Mouse (Mus musculus): ENCODE measurements at regions not wholly inside any gene's neighbourhood (a gene's known extent, or its start where the extent isn't known, plus 50 kb on each side); places are given as distances from the start of the nearest gene placed in this dataset.
A peak's percentile ranks its signal among the peaks of the same experiment; 100 is the strongest.

DNA sequence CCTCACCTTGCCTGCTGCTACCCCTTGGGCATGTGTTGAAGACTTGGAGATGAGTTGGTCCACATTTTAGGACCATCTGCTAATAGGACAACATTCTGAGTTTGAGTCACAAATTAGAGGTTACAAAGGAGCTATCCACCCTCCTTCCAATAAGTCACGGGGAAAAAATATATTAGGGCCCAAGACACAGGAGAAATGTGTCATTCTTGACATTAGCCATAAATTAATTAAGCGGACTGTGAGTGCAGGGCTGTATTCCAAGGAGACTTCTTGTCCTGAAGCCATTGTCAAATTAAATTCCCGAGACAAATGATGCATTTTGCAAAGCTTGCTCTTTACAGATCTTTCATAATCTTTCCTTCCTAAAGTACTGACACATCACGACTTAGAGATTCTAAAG lies 79.2 kb downstream of the 1700020N01Rik start:
- ATAC-seq (ENCODE audit: low TSS enrichment), result no peak

DNA sequence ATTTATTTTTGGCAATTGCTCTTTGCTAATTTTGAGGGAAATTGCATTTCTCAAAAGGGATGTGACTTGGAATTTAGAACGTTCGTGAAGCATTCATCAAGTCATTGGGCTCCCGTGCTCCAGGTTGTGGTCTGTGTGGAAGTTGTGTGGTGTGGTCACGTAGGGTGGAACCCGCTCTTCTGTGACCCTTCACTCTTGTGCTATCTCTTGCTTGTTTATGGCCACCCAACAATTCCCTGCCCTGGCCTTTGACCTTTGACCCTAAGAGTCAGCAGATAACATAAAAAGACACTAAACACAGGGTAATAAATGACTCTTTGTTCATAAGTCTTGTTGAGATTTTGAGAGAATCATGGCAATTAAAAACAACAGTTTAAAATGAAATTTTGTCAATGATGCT lies 79.7 kb downstream of the 1700020N01Rik start:
- no peak for ATAC-seq (ENCODE audit: low TSS enrichment)

DNA sequence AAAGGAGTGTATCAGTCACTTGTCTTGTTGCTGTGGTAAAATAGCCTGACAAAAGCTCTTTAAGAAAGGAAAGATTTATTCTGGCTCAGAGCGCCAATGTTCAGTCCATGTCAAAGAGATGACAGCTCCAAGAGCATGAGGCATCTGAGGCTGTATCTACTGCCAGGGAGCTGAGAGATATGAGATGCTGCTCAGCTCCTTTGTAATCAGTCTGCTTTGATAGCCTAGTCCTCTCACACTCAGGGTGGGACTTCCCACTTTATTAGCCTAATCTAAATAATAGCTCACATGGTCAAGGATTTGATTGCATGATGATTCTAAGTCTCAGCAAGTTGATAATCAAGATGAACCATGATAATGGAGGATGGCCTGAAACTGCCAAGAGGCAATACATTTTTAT lies 80.9 kb downstream of the 1700020N01Rik start:
- no peak for ATAC-seq (ENCODE audit: low TSS enrichment)

DNA sequence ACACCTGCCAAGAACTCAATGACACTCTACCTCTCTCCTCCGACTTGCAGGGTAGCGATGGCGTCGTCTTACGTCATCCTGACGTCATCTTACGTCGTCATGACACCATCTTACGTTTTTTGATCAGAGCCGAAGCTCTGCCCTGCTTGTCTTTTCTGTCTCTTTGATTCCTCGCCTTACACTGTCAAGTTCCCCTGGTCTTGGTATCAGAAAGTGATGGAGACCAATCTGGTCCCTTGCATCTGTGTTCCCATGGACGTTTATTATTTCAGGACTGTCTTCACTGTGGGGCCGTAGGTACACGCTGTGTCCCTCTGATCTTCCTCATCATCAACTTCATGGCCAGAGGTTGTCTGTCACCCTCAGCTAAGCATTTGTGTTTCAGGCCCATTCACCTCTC lies 82.8 kb downstream of the 1700020N01Rik start:
- ATAC-seq (ENCODE audit: low TSS enrichment), result no peak

DNA sequence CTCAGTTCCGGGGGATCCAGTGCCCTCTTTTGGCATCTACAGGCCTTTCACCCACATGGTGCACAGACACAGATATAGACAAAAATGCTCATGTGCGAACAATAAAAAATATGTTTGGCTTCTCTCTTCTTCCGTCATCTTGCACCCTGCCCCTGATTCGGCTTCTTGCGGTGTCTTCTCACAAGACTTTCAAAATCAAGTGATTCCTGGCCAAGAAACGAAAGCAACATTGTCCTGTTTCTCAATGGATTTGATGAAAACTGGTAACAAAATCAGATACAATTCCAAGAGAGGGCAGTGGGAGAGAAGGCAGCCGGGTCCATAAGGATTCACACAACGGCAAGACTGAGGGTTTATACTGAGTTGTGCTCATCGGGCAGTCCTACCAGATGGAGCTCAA lies 85.0 kb downstream of the 1700020N01Rik start:
- no peak for ATAC-seq (ENCODE audit: low TSS enrichment)

DNA sequence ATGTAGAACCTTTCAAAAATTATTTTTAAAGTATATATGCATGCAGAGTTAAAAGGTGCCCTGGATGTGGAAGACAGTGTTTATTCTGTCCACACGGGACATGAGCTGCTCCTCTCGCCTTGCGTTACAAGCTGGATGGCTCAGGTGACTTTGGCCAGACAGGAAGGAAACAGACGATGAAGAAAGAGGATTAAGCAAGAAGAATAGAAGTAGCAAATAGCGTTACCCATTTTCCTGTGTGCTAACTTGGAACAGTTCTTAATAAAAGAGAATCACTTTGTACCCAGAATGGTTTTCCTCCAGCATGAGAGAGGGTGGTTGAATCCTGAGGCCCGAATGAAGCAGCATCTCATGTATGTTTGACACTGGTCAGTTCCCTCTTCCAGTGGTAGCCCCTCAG lies 85.4 kb downstream of the 1700020N01Rik start:
- ATAC-seq (ENCODE audit: low TSS enrichment), result no peak

DNA sequence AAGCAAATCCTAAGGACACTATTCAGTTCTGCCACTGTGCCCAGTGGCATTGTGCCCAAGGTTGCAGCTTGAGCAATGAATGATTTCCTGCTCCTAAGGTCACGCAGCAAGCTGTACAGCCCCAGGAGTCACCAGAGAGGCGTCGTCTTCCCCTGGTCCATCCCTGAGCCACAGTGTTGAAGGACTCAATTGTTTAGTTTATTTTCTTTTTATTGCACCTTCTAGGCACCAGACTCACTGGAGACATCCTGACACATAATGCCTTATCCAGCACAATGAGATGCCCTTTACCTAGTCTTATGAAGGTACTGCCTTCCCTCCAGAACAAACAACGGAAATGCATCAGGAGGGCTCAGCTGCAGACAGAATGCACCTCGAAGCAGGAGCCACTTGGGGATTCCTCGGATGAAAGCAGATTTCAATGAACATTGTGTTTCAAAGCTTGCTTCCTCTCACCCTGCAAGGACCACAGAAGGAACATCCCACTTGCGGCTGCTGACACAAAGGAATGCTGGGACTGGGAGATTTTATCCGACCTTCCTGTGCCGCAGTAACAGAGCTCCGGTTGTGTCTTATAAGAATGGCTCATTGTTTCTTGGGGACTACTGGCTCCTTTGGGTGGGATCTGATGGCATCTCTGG lies 86.0 kb downstream of the 1700020N01Rik start:
- no peak for ATAC-seq (ENCODE audit: low TSS enrichment)

DNA sequence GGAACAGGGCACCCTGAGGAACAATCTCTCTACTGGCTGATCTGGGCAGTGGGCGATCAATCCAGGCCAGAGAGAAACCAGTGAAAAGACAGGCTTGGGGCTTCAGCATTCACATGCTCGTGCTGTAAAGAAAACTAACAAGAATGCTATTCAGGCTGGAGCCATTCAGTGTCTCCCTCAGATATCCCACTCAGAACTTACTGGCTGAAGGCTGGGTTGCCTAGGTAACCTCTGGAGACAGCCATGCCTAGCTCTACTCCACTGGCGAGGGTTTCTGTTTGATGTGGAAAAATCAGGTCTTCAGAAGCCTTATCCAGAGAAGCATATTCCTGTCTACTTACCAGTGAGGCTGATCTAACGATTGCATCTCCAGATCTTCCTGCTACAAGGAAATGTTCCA lies 87.8 kb downstream of the 1700020N01Rik start:
- peak; percentile 53 for ATAC-seq (ENCODE audit: low TSS enrichment)

DNA sequence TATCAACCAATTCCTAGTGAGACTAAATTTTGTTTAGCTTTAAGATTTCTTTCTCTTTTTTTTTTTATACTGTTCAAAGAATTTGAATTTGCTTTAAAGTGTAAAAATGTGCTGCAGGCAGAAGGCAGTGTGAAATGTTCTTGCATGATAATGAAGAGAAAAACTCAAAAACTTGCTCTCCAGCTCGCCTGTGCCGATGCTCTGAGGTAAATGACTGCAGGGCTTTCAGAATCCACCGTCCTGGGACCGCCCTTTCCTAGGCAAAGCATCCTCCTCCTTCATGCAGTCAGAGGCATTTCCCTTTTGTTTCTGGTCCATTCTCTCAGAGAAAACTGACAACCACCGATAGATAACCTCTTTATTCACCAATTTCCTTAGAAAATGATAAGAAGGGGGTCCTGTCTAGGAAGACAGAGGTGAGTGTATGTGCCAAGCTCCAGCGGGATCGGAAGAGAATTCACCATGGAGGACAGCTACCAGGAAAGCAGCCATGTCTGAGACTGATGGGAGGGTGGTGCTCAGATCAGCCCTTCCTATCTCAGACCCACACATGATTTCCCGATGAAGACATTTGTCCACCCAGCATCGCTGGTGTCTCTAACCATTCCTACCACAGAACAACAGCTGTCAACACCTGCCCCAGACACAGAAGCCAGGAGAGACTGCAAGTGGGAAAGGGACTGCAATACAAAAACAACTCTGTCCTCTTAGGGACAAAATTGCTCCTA lies 91.5 kb downstream of the 1700020N01Rik start:
- ATAC-seq (ENCODE audit: low TSS enrichment), result peak; percentile 84

DNA sequence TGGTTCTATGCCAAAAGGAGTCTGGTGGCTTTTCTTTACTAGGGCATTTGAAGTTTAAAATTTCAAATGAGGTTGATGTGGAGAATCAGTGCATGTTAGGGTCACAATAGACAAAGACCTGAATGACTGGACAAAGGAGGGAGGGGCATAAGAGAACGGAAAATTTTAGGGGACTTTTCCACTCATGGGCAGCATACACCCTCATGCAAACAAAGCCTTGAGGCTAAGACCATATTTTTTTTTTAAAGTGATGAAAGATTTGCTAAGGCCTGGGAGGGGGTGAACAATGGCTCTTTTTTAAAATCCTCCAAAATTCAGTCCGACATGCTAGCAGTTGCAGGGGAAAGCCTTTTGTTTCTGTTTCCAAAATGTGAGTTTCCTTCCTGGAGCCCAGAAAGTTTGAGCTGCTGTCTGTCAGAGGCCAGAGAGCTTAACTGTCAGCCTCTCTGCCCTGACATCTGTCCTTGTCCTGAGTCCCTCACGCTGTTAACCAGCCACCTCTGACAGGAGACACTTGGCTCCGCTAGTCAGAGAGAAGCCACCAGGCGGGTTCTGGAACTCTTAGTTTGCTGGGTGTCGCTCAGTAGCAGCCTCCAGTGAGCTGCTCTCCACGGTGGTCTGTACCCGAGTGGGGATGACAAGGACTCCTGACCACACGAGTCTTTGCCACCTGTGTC lies 92.3 kb downstream of the 1700020N01Rik start:
- peak; percentile 36; the same call in 1 of the 2 replicates for ATAC-seq (ENCODE audit: low TSS enrichment)

DNA sequence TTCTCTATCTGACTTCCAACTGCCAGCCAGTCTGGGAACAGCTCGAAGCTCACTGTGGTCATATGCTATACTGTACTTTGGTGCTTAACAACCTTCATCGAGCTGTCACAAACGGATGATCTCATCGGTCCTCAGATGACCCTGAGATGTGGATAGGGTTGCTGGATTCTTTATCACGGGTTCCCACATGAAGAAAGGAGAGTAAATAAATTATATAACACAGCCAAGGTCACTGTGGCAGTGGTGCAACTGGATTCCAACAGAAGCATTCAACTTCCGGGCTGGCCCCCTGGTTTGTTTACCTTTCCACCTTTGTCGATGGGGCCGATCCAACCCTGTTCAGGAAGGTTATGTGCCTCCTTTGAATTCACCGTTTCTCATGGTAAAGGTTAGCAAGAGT lies 93.1 kb downstream of the 1700020N01Rik start:
- peak; percentile 16; the same call in 1 of the 2 replicates for ATAC-seq (ENCODE audit: low TSS enrichment)

DNA sequence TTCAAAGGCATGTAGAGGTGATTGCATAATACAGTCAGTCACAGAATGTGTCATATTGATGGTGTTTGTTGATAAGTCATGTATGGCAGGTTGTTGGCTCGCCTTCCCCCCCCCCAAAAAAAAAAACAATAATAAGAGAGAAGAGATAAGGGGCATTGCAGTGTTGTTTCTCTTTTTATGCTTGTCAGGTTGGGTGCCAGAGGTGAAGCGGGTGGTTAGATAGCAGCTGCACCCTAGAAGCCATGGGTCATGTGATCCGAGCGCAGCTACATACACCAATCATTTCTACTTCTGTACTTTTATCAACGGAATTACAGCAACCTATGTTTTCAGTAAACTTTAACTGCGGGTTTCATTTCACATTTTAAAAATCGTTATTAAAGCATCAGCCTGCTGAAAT lies 94.5 kb downstream of the 1700020N01Rik start:
- no peak for ATAC-seq (ENCODE audit: low TSS enrichment)

DNA sequence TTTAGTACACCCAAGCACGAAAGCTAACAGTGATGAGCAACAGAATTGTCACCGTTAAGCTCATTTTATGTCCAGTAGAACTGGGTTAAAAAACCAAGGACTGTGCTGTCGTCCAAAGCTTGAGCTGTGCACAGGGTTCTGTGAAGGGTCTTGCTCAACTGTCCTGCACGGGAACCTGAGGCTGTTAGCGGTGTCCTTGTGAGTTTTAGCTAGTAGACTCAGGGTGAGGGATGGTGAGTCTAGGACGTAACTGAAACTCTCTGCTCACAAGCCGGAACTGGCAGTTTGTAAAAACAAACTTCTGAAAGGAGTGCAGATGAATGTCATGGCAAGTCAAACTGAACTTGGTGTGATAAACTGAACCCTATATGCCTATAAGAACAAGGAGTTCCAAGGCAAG lies 95.6 kb downstream of the 1700020N01Rik start:
- no peak for ATAC-seq (ENCODE audit: low TSS enrichment)

DNA sequence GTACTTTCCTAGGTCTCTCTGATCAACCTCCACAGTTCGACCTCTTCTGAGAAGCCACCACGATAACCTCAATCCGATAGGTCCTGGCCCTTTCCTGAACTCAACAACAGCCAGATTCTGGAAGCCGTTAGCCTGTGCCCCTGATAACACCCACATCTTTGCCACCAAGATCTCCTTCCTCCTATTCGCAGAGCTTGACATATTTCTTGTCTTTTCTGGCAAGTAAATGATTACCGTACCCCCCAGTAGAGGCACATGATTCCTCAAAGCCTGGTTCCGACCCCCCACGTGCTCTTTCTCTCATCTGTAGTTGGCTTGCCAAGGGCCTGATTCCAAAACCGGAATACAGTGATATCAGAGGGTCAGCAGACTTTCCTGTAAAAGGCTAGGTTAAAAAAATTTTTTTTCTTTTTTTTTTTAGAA lies 96.9 kb downstream of the 1700020N01Rik start:
- ATAC-seq (ENCODE audit: low TSS enrichment), result no peak

DNA sequence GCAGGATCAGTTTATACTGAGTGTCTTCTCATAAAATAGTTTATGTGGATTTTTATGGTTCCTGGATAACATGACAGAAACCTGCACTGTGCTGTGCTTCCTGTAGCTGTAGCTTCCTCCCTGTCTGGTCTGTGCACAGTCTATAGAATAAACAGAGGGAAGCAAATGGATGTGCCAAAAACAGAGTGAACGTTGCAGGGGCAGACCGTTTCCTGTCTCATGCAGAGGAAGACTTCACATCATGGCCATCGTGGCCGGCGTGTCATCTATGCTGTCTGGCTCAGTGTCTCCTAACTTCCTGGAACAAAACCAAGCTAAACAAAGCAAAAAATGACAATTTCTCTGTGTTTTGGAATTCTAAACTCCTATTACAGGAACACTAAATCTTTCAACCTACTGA lies 102.2 kb downstream of the 1700020N01Rik start:
- ATAC-seq (ENCODE audit: low TSS enrichment), result no peak

DNA sequence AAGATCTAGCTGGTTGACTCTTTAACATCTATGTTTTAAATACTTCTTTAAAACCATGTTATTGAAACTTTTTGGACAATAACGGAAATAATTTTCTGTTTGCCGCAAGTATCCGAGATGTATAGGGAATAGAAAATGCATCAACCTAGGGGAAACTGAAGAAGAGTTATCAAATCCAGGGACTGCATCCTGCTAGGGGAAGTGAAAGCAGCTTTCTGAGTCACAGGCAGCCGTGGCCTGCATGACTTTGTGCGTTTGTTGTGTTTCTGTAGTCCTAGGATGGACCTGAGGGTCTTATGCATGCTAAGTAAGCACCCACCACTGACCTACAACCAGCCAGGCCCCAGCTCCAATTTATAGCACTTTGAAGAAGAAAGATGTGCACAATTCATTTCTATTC lies 103.7 kb downstream of the 1700020N01Rik start:
- ATAC-seq (ENCODE audit: low TSS enrichment), result no peak

DNA sequence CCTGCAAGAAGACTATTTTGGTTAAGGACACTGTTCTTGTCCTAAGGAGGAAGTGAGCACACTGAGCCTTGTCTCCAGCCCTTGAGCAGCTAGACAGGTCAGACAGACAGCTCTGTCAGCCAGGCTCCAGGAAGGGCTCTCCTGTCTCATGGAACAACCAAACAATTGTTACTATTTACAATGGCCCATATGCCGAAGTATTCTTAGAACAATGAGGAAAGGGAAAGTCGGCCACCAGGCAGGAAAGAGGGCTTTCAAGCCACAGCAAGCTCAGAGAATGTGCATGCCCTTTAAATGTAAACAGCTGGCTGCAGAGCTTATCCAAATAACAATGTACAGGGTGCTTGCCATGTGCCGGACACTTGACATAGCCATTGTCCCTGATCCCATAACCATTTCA lies 108.6 kb downstream of the 1700020N01Rik start:
- peak; percentile 68 for ATAC-seq (ENCODE audit: low TSS enrichment)

DNA sequence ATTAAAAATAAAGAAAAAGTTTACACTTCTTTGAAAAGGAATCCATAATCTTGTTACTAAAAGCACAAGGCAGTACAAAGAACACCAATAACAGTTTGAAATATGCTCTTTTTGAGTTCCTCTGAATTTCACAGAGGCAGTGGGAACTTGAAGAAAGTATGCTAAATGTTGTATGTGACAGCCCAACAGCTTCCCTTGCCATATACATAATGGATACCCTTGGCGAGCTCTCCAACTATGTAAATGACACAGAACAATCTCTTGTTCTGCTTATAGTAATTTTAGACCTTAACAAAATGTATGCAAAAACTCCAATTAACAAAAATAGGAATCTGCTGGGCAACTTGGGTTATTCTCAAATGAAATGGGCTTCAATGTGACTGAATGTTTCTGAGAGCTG lies 109.2 kb downstream of the 1700020N01Rik start:
- ATAC-seq (ENCODE audit: low TSS enrichment), result peak; percentile 81

DNA sequence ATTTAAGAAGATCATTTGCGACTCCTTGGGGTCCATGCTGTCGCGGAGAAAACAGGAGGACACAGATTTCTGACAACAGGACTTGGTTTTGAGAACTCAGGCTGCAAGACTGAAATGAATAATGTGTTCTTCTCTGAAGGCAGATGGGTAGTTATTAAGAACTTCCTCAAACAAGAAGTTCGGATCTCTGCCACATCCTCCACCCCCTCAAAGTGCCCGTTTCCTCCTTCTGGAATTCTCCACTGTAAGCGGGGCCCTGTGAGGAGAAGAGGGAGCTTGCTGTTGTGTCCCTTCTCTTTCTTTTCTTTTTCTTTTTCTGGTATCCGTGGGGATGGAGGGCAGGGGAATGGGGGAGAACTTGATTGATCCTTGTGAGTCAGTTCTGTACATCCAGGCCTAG lies 118.9 kb downstream of the 1700020N01Rik start:
- ATAC-seq (ENCODE audit: low TSS enrichment), result 0 out of 2 replicates have a peak, but pooled peaks have one; percentile 41

DNA sequence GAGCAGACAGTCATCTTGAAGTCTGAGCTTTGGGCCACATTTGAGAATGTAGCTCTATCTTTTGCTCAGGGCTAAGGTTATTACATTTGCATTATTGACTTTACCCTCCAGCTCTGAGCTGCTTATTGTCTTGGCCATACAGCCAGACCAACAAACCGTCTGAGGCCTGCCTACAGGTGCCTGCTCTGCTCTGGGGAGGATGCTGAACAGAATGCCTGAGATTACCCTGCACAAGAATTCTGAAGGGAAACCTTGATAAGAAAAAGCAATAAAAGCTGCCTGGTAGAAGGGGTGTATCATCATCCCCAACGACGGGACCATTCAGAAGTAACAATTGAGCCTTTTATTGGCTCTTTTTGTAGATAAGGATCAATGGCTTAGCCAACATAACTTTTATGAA lies 119.9 kb downstream of the 1700020N01Rik start:
- ATAC-seq (ENCODE audit: low TSS enrichment), result no peak

DNA sequence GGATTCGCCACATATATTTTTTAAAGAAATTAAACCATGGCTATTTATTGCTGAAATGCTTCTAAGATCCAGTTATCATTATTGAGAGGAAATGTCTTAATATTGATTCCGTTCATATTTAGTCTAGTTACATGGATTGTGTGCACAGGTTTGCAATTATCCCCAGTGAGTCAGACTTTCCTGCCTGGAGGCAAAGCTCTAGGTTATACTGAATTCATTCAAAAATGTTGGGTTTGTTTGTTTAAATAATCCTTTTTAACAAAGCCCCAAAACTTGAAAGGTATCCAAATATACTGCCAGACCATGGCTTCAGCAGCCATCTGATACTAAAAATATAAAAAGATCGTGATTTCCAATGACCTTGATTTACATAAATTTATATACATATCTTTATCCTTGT lies 122.5 kb downstream of the 1700020N01Rik start:
- no peak for ATAC-seq (ENCODE audit: low TSS enrichment)

DNA sequence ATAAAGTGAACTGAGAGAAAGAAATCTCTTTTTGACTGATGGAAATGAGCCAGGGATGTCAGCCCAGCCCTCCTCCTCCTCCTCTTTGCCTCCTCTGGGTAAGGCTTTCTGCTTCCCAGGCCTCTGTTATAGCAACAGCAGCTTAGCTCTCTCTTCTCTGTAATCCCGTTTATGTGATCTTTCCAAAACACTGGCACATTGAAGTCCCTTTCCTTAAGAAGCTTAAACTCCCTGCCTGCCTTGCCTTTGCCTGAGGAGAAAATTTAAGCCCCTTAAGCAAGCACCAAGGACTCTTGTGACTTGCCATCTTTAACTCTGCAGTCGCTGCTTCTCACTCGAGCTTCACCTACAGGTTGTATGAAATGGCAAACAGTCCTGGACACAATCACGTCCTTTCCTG lies 125.2 kb downstream of the 1700020N01Rik start:
- no peak for ATAC-seq (ENCODE audit: low TSS enrichment)

DNA sequence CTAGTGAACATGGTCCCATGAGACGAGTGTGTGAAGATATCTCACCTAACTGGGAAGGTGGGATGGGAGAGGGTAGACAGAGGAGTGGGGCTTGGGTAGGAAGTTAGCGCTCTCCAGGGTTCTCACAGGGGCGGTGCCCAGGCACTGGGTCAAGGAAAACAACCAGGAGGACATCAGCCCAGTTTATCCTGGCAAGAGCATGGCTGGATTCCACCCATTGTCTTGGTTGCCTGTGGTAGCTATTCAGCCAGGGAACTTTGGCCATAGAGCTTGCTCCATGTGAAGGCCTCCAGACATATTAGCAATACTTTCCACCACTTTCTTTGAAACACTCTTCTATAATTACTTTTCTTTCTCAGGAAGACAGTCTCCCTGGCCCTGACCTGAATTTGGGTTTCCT lies 131.4 kb downstream of the 1700020N01Rik start:
- ATAC-seq (ENCODE audit: low TSS enrichment), result no peak

Measured in frontal cortex, adult (tissue).